Mouse (Mus musculus) ovary, adult 18-20 months (tissue): ENCODE measurements around the gene Dct.

Experiments
- DNase-seq: peaks from one replicate; pipeline ENCODE4 v3.0.0; 2022; ENCODE audit warnings: low spot score, mixed read lengths

Gene Dct

DNA sequence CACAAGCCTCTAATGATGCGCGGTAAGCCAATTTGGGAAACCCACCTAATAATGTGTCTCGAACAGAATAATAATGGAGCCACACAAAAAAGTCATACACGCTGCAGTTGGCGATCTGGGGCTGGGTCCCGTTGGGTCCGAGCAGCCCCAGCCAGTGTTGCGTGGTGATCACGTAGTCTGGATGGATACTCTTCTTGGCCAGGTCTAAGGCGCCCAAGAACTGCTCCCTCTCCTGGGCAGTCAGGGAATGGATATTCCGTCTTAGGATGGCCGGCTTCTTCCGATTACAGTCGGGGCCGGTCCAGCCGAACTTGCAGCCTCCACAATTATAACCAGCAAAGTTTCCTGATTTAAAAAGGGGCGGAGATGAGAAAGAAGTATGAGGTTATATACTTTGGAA, 9.1 kb downstream of the Dct start:
- no peak for DNase-seq

DNA sequence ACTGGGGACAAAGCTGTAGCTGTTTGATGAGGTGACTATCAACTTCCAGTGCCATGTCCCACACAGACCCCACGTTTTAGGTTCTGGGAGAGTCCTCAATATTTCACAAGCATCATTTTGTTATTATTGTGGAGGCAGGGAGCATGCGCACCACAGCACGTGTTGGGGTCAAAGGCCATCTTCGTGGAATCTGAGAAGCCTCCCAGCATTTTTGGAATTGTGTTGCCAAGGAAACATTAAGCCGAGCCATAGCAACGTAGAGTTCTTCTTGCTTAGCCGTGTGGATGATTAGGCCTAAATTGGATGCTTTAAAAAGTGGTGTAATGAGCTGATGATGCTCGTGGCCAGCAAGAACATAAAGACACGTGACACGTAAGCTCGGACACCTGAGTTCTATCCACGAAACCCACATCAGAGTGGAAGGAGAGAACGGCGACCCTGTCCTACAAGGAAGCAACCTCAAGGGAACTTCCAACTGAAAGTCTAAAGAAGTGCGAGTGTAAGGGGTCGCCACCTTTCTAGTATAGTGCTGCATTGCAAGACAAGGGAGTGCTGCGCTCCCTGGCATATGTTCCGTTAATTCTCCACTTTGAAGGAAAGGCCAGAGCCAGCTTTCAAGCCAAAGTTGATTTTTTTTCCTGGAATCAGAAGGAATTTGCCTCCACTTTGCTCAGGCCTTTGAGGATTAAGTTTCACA, 9.8 kb downstream of the Dct start:
- DNase-seq = no peak

DNA sequence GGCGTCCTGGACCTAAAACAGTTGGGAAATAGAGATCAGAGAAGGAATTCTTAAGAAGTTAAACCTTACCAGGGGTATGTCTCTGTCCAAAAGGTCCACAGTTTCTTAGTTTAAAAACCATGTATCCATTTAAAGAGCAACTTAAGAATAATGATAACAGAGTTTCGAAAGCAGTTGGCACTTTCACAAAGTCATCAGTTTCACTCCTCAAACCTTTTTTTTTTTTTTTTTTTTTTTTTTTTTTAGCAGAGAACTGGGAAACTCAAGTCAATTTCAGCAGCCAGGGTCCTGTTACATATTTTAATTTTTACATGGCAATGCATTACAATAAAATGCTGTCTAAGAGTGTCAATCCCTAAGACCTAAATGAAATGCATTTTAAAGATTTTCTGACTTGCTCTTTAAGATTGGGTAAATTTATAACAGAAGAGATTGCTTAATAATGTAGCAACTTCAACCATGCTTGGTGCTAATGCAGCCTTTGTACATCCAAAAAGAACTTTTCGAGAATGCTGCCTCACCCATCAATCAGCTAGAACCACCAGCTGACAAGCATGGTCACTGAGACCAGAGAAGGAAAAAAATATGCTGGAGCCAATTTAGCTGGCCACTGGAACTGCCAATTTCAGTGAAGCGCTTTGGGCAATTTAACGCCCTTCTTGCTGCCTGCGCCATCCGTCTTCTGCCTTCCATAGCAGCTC, 11.3 kb downstream of the Dct start:
- DNase-seq = no peak

DNA sequence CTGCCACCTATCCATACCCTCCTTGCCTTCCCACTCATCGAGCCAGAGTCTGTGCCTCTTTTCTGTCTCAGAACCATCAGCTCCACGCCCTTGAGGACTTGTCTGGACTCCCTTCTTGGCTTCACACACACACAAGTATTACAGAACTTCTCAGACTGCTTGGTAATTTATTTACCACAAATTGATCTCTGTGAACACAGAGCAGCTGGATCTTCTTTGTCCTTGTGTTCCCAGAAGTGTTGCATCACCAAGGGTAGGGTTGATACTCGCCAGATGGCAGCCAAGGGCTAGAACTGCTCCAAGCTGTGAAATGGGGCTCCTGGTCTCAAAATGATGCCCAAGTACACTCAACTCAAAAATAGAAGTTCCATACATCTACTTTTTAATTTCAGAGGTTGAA, 13.0 kb downstream of the Dct start:
- no peak for DNase-seq

DNA sequence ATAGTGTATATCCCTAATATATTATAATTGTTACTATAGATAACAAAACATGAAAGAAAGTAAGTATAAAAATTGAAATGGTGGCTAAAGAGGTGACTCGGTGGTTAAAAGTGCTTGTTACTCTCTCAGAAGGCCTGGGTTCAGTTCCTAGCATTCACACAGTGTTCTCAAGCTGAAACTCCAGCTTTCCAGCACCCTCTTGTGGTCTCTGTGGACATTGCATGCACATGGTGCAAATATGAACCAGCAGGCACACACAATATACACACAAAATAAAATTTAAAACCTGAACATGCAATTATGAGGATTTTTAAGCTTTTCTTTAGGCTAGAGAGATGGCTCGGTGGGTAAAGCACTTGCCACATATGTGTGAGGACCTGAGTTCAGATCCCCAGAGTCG, 24.5 kb downstream of the Dct start:
- no peak for DNase-seq

DNA sequence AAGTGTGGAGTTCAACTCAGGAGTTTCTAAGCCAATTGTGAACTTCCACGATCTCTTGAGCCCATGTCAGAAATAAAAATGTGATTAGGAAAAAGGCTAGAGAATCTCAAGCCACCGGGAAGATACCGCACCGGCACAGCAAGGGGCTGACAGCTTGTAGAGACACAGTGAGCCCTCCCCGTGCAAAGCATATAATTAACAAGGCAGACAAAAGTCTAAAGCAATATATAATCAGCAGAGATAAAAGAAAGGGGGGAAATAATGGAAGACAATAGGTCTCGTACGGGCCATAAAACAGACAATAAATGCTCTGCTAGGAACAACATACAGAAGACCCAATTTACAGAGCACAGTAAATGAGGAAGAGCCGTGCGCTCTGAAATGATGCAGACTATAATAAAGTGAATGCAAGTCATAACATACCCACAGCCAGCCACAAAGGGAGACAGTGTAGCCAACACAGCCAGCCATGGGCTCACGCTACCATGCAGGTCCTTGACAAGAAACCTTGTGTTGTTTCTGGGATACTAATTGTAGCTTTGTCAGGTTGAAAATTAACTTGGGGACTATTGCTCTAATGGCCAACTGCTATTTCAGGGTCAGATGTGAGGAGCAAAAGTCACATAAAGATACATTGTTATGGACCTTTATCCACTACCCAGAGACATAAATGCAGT, 30.0 kb downstream of the Dct start:
- DNase-seq = no peak

DNA sequence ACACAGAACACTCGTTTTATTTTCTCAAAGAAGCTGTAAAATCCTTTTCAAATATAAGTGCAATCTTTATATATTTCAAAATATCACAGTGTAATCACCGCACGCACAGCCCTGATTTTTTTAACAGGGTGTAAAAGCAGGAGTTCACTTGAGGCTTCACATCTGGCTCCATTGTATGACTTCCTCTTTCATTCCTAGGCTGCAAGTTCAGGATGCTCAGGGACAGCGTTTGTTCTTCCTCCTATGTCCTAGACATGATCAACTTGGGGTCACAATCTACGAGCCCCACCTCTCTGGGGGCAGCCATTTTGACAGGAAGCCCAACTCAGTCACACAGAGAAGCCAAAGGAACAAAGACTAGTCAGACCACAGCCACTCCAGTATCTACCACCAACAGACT, 32.7 kb downstream of the Dct start:
- no peak for DNase-seq

DNA sequence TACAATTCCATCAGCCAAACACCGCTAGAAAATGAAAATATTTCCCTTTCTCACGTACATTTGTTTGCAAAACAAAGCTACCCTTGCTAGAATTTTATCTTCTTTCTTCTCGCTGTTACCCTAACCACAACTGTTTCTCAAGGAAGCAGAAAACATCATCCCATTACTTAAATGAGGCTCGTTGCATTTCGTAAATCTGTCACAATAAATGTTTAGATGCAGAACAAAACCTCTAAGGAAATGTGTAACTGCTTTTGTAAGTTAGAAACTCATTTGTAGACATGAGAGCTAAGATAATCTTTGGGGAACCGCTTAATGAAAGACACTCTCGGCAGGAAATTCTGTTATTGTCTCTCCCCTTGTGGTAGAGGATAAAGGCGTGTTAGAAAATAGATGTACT, 38.8 kb downstream of the Dct start:
- DNase-seq = no peak

DNA sequence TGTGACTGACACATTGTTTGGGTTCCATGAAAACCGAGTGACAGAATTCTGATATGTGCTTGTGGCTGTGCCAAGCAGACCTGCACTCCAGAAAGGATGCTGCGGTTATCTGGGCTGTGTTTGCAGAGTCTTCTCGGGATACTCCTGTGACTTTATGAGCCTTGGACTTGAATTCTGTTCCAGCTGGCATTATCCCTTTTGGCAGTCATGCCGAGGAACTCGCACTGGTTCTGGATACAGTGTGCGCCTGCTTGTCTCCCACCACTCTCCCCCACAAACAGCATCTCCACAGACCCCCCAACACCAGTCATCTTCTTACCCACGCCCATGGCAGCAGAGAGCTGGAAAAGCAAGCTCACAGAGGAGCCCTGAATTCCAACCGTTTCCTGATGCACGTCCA, 42.5 kb downstream of the Dct start:
- no peak for DNase-seq

DNA sequence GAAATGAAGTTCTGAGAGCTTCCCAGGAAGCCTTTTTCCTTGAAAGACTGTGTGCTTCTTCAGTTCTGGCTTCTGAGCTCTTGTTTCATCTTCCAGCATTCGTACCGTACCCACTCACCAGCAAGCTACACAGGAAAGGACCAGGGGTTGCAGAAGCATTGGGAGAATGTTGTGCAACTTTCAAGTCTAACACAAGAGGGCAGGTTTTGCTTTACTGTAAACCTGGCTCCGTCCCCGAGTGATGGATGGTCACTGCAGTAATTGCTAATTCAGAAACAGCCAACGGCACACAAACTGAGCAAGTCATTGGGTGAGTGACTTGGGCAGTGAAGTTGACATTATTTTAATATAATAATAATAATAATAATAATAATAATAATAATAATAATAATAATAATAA, 46.3 kb downstream of the Dct start:
- no peak for DNase-seq

DNA sequence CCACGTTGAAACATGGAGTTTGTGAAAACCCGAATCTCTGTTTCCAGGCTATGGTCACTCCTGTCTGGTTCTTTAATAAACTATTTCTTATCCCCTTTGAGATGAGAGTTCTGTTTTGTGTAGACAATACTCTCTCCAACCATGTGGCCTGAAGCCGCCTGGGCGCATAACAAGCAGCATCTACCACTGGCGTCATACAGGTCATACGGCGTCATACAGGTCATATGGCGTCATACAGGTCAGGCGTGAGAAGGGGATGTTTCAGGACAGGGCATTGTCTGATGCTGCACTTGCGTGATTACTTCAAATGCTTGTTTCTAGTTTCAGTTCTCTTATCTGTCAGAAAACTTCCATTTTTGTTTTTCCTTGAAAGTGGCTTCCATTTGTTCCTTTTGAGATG, 47.6 kb downstream of the Dct start:
- DNase-seq = no peak

DNA sequence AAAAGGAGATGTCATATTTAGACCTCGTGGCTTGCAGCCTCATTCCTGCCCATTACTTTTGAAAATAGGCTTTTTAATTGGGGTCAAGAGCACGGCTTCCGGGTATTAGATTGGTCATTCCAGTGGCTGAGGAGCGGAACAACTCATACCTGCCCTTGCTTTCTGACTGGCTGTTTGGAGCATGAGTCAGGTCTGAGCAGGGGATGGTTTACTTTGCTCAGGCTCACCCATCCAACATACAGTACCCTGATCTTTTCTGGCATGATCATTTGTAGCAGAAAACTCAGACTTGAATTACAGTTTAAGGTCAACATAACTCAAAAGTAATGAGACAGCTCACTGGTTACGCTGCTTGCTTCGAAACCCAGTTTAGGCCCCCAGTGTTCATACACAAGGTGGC, 58.2 kb downstream of the Dct start:
- DNase-seq = no peak

DNA sequence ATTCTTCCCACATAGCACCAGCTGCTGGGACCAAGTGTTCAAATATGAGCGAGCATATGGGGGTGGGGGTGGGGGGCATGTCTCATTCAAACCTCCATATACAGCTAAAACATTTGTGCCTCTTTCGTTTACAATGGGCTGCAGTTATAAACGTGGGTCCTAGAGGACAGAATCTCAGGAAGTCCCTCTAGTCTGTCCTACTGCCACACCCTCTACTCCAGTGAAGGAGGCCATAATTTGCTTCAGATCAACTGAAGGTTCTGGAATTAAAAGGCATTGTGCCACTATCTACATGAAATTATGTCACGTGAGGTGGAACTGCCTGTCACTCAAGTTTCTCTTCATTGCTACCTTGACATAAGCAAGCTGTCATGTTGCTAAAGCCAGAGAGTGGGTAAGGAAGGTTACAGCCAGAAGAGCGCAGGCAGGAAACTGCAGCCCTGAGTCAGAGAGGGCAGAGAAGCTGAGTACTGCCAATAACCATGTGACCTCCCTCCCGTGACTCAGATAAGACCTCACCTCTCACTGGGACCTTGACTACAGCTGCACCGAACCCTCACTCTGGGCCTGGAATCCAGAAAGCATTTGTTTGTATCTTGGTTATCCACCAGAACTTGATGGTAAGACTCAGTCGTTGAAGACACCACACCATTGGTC, 59.3 kb downstream of the Dct start:
- no peak for DNase-seq

DNA sequence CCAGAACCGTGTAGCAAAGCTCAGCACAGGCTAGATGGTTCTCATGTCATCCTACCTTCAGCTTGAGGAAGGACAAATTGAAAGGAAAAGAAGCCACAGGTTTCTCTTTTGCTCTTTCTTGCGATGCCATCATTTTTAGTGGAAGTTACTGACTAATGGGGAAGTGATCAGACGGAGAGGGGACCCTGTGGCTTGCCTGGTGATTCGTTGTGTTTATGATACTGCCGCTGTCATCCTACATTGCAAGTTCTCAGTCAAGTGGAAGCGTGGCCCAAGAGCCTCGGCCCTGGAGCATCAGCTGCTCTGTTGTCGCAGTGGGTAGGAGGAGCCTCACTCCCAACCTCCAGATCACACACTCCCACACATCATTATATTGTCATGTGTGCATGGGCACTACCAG, 61.8 kb downstream of the Dct start:
- DNase-seq = no peak

DNA sequence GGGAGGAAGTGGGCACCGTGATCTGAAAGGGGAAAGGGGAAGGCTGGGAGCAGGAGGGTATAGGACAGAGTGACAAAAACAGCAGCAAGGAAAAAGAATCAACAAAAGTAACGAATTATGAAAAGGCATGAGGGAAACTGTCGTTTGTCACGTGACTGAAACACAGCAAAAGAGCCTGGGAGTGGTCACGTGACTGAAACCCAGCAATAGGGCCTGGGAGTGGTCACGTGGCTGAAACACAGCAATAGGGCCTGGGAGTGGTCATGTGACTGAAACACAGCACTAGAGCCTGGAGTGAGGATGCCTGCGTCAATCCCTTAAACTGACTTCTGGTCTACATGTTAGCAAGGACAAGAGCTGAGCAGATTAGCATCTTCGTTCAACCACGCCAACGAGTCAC, 63.6 kb downstream of the Dct start:
- no peak for DNase-seq

DNA sequence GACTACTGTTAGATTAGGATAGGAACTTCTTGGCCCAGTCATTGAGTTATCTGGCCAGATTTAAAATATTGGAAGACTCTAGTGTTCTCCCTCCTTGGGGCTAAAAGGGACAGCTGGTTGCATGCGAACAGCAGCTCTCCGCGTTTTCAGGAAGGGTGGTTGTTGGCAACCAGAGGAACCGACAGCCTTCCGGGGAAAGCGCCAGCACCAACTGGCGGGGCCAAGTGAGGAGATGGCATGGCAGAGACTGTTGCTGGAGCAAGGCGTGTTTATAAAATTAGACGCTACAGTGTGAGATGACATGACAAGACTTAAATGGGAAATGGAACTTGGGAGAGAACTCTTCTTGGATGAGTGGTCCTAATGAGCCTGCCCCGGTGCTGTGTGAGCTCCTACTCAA, 70.5 kb downstream of the Dct start:
- DNase-seq = no peak

DNA sequence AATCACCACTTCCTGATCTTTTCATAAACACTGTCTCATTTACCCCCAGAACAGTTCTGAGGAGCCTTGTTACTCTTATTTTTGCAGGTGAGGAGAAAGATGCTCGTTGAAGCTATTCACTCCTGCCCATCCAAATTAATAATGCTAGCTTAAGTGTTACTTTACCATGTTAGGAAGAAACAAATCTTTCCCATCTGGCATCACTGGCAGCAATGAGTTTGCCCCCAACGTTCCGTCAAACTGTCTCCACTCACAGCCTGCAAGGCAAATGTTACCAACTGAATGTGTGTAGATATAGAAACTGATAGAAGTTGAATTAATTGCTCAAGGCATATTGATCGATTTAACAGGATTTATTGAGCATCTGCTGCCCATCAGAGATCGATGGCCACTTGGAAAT, 79.5 kb downstream of the Dct start:
- DNase-seq = no peak
